38 mouse cellular contexts compared by ENCODE assay signal in the genomic region with DNA sequence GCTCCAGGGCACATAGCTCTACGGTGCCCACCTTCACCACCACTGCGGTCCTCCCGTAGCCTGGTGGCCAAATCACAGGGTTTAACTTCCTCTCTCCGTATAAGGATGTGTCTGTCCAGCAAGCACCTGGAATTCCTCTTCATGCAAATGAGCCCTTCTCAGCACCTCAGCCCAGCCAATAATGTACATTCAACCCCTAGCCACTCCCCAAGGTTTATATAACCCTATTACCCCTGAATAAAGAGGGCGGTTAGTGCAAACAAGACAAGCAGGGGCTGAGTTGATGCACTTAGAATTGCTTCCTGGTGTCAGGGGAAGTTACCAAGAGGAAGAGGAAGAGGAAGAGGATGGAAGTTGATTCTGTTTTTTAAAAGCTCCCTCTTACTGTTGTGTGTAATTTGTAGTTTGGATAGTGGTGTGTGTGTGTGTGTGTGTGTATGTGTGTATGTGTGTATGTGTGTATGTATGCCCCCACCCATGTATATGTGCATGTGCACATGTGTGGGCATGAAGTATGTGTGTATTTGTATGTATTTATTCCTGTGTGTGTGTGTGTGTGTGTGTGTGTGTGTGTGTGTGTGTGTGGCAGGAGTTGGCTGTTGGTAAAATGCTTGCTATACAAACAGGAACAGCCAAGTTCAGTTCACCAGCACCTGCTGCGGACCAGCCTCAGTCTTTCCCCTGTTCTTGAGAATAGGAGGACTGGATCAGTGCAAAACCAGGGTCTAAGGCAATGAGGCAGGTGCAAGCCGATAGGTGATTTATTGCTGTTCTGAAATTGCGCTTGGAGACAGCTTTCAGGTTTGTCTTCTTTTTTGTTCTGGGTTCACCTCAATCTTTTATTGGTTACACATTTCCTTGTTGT. TPM values are rescaled to one million over a fixed set of nuclear protein-coding genes. Genes with fewer than 3 reads are reported as not detected.
DNase-seq lines count a peak whose midpoint lies in the region; ATAC-seq and TF ChIP-seq lines count a peak whose summit lies in the region.
"Had no signal": no experiment of that assay in that cellular context is flagged by ENCODE, and none has a peak within 500 bp of the region (broad histone marks: within the 10 kb centered on the region; RNA-seq: fewer than 3 reads in every experiment).

No protein-coding gene starts in this region.

- TF ChIP-seq POLR2A in liver, adult 2 months (IDR thresholded peaks at IDR 0.05; ENCODE audit: extremely low read depth, insufficient read depth, low read length): no peak

- no peak for TF ChIP-seq CTCF in liver, adult 2 months (IDR thresholded peaks at IDR 0.05; ENCODE audit: low read depth, low read length)
- TF ChIP-seq CTCF in liver, postnatal 0 days (IDR thresholded peaks at IDR 0.05; ENCODE audit: low read depth): no peak

- peaks cover 3% of the 10 kb centered on the region; the same call in 1 of the 2 replicates for H3K4me1 ChIP-seq in liver, adult 2 months (ENCODE audit: control insufficient read depth, insufficient read depth, low read length)
- no peaks in the 10 kb centered on the region for H3K4me1 ChIP-seq in liver, postnatal 0 days (ENCODE audit: insufficient read depth)
- H3K4me1 ChIP-seq in intestine, embryonic 14.5 days (replicated peaks; ENCODE audit: control insufficient read depth, insufficient read depth, low read length): no peaks in the 10 kb centered on the region
- H3K4me1 ChIP-seq in stomach, embryonic 15.5 days: no peaks in the 10 kb centered on the region
- H3K4me1 ChIP-seq: embryonic facial prominence, embryonic 13.5 days; forebrain, embryonic 10.5 days; forebrain, embryonic 15.5 days; hindbrain, embryonic 13.5 days; limb, embryonic 10.5 days; limb, embryonic 15.5 days; midbrain, embryonic 10.5 days had no signal

- H3K9me3 ChIP-seq in liver, postnatal 0 days (ENCODE audit: low read length): no peaks in the 10 kb centered on the region
- no peaks in the 10 kb centered on the region for H3K9me3 ChIP-seq in intestine, embryonic 14.5 days (ENCODE audit: control insufficient read depth, low read length)
- no peaks in the 10 kb centered on the region for H3K9me3 ChIP-seq in stomach, embryonic 15.5 days
- H3K9me3 ChIP-seq: forebrain, embryonic 15.5 days; limb, embryonic 10.5 days; limb, embryonic 15.5 days had no signal

- no peaks in the 10 kb centered on the region for H3K36me3 ChIP-seq in liver, adult 2 months (ENCODE audit: control insufficient read depth, insufficient read depth, low read length)
- no peaks in the 10 kb centered on the region for H3K36me3 ChIP-seq in liver, postnatal 0 days (replicated peaks; ENCODE audit: insufficient read depth, low read length)
- no peaks in the 10 kb centered on the region for H3K36me3 ChIP-seq in intestine, embryonic 14.5 days (ENCODE audit: control insufficient read depth, insufficient read depth, low read length)
- no peaks in the 10 kb centered on the region for H3K36me3 ChIP-seq in stomach, embryonic 15.5 days
- H3K36me3 ChIP-seq: embryonic facial prominence, embryonic 13.5 days; forebrain, embryonic 10.5 days; forebrain, embryonic 15.5 days; G1E; hindbrain, embryonic 13.5 days; limb, embryonic 10.5 days; limb, embryonic 15.5 days; midbrain, embryonic 10.5 days had no signal

- no peak for ATAC-seq in liver, postnatal 0 days
- ATAC-seq in intestine, embryonic 14.5 days (replicated peaks; ENCODE audit: low FRiP score, low TSS enrichment, low read depth): peak; percentile 66
- peak; percentile 43; the same call in 1 of the 2 replicates for ATAC-seq in stomach, embryonic 15.5 days (ENCODE audit: insufficient read depth, low FRiP score, low read depth)
- ATAC-seq: forebrain, embryonic 15.5 days; midbrain, embryonic 16.5 days had no signal

- H3K4me2 ChIP-seq in liver, postnatal 0 days (ENCODE audit: low read depth, low read length): no peak overlapping the region
- H3K4me2 ChIP-seq in intestine, embryonic 14.5 days (ENCODE audit: low read length): 0 out of 2 replicates have a peak overlapping the region, but pooled peaks have one; percentile 7
- no peak overlapping the region for H3K4me2 ChIP-seq in stomach, embryonic 15.5 days
- H3K4me2 ChIP-seq: embryonic facial prominence, embryonic 13.5 days; forebrain, embryonic 15.5 days; heart, embryonic 11.5 days; hindbrain, embryonic 13.5 days; limb, embryonic 15.5 days; lung, embryonic 14.5 days had no signal

- DNase-seq in liver, adult 2 months (ENCODE audit: extremely low read depth, low read depth, low spot score): peak; percentile 22
- DNase-seq in liver, postnatal 0 days: no peak
- DNase-seq in ES-CJ7 (ENCODE audit: low read depth, low spot score): peak; percentile 34
- DNase-seq in intestine, embryonic 14.5 days (ENCODE audit: low spot score): no peak
- DNase-seq in cerebellum, postnatal 25 days: no peak
- DNase-seq in adrenal gland, adult 8-10 months: no peak
- DNase-seq: adrenal gland, postnatal 14 days; cerebellum, adult 11-12 months; cerebellum, adult 9-11 months; gastrocnemius, adult 2 months; gastrocnemius, postnatal 36 days; heart, adult 18-20 months; heart, postnatal 36 days; lung, embryonic 14.5 days; right cerebral cortex, postnatal 25 days; thymus, postnatal 4 days had no signal

- TF ChIP-seq EP300 in liver, postnatal 0 days (IDR thresholded peaks at IDR 0.05; ENCODE audit: low read depth): no peak

- no peak overlapping the region for H3K27ac ChIP-seq in liver, adult 2 months (replicated peaks; ENCODE audit: insufficient read depth, low read depth, low read length)
- H3K27ac ChIP-seq in liver, postnatal 0 days (ENCODE audit: low read depth): no peak overlapping the region
- H3K27ac ChIP-seq in intestine, embryonic 14.5 days (ENCODE audit: low read depth): 0 out of 2 replicates have a peak overlapping the region, but pooled peaks have one; percentile 5
- H3K27ac ChIP-seq in stomach, embryonic 15.5 days: no peak overlapping the region
- H3K27ac ChIP-seq: embryonic facial prominence, embryonic 13.5 days; forebrain, embryonic 10.5 days; forebrain, embryonic 15.5 days; gastrocnemius, adult 2 months; hindbrain, embryonic 13.5 days; kidney, postnatal 0 days; layer of hippocampus, adult 2 months; limb, embryonic 10.5 days; limb, embryonic 15.5 days; liver, embryonic 14.5 days; midbrain, embryonic 10.5 days had no signal

- H3K27me3 ChIP-seq in liver, adult 2 months (ENCODE audit: control insufficient read depth, insufficient read depth, low read length): peaks cover 4% of the 10 kb centered on the region
- H3K27me3 ChIP-seq in liver, postnatal 0 days (ENCODE audit: insufficient read depth, low read length): 0 out of 2 replicates have a peak, but pooled peaks cover 3% of the 10 kb centered on the region
- no peaks in the 10 kb centered on the region for H3K27me3 ChIP-seq in intestine, embryonic 14.5 days (replicated peaks; ENCODE audit: control insufficient read depth, insufficient read depth, low read length)
- H3K27me3 ChIP-seq in stomach, embryonic 15.5 days (replicated peaks): 0 out of 2 replicates have a peak, but pooled peaks cover 4% of the 10 kb centered on the region

- H3K79me2 ChIP-seq in liver, adult 2 months (ENCODE audit: control insufficient read depth, insufficient read depth, low read length): no peaks in the 10 kb centered on the region

- H3K9ac ChIP-seq in liver, adult 2 months (ENCODE audit: low read depth, low read length): no peak overlapping the region
- no peak overlapping the region for H3K9ac ChIP-seq in liver, postnatal 0 days (replicated peaks)
- no peak overlapping the region for H3K9ac ChIP-seq in intestine, embryonic 14.5 days (ENCODE audit: low read length)
- no peak overlapping the region for H3K9ac ChIP-seq in stomach, embryonic 15.5 days
- H3K9ac ChIP-seq: embryonic facial prominence, embryonic 13.5 days; forebrain, embryonic 15.5 days; hindbrain, embryonic 13.5 days; limb, embryonic 15.5 days; liver, embryonic 14.5 days; lung, embryonic 14.5 days had no signal

- WGBS in liver, adult 2 months: 49% methylated on average over 8 of the region's 8 CpGs
- 51% methylated on average over 8 of the region's 8 CpGs for WGBS in liver, postnatal 0 days (ENCODE audit: insufficient replicate concordance)
- WGBS in intestine, embryonic 14.5 days: 48% methylated on average over 8 of the region's 8 CpGs
- WGBS in stomach, embryonic 15.5 days: 46% methylated on average over 8 of the region's 8 CpGs

- no peak overlapping the region for H3K4me3 ChIP-seq in liver, adult 2 months (ENCODE audit: insufficient read depth, low read depth, low read length)
- no peak overlapping the region for H3K4me3 ChIP-seq in liver, postnatal 0 days (ENCODE audit: low read depth, low read length)
- H3K4me3 ChIP-seq in intestine, embryonic 14.5 days (ENCODE audit: low read depth, low read length): no peak overlapping the region
- H3K4me3 ChIP-seq in stomach, embryonic 15.5 days (replicated peaks): no peak overlapping the region
- H3K4me3 ChIP-seq: embryonic facial prominence, embryonic 13.5 days; forebrain, embryonic 10.5 days; forebrain, embryonic 15.5 days; gastrocnemius, adult 2 months; hindbrain, embryonic 13.5 days; layer of hippocampus, adult 2 months; limb, embryonic 10.5 days; limb, embryonic 15.5 days; midbrain, embryonic 10.5 days had no signal

RNA-seq across cellular contexts. Expression of gene Exosc2, which starts 7.3 kb away (rescaled TPM):
- 9.8 and 10.4 TPM in 2 replicates for total RNA-seq in liver, adult 2 months (2014; rRNA removed)
- polyA plus RNA-seq in liver, adult 2 months (2012; rRNA removed): 5.5 and 6.3 TPM in 2 replicates
- polyA plus RNA-seq in liver, postnatal 0 days (2015; fragmentation: Nextera tagmentation; extraction: Ambion mirVana): 14.2 and 14.6 TPM in 2 replicates
- 65.4 and 70.7 TPM in 2 replicates for polyA plus RNA-seq in intestine, embryonic 14.5 days (2014; fragmentation: Nextera tagmentation; extraction: Ambion mirVana)
- polyA plus RNA-seq in stomach, embryonic 15.5 days (2015; fragmentation: Nextera tagmentation; extraction: Ambion mirVana): 59.9 and 60.5 TPM in 2 replicates
- 10 to 100 TPM; 22.2 to 31.0 (median 28.4) TPM for total RNA-seq in adrenal gland, adult 8-10 months (2022)

RNA-seq across cellular contexts. Expression of gene Prdm12, which starts 23.3 kb away (rescaled TPM):
- not detected in 2 replicates for total RNA-seq in liver, adult 2 months (2014; rRNA removed)
- not detected in 2 replicates for polyA plus RNA-seq in liver, adult 2 months (2012; rRNA removed)
- not detected in 2 replicates for polyA plus RNA-seq in liver, postnatal 0 days (2015; fragmentation: Nextera tagmentation; extraction: Ambion mirVana)
- polyA plus RNA-seq in intestine, embryonic 14.5 days (2014; fragmentation: Nextera tagmentation; extraction: Ambion mirVana): not detected in 2 replicates
- not detected in 2 replicates for polyA plus RNA-seq in stomach, embryonic 15.5 days (2015; fragmentation: Nextera tagmentation; extraction: Ambion mirVana)
- total RNA-seq in adrenal gland, adult 8-10 months (2022): under 1 TPM in 1 of 4 experiments, not detected in 3; 0.22 TPM
- total RNA-seq: adrenal gland, postnatal 14 days; CH12.LX; common myeloid progenitor, adult 5-6 weeks; gastrocnemius, adult 2 months; gastrocnemius, postnatal 36 days; heart, adult 18-20 months; heart, postnatal 36 days; megakaryocyte progenitor cell, adult 5-6 weeks; neutrophil, adult 5-6 weeks had no signal
- polyA plus RNA-seq: C2C12; G1E; heart, embryonic 16.5 days; kidney, postnatal 0 days; limb, embryonic 10.5 days; limb, embryonic 15.5 days; liver, embryonic 14.5 days; lung, embryonic 14.5 days; testis, adult 2 months; thymus, postnatal 0 days had no signal

RNA-seq across cellular contexts. Expression of gene Abl1, which starts 25.0 kb away (rescaled TPM):
- total RNA-seq in liver, adult 2 months (2014; rRNA removed): 13.0 and 14.1 TPM in 2 replicates
- 11.0 and 13.9 TPM in 2 replicates for polyA plus RNA-seq in liver, adult 2 months (2012; rRNA removed)
- polyA plus RNA-seq in liver, postnatal 0 days (2015; fragmentation: Nextera tagmentation; extraction: Ambion mirVana): 4.1 and 4.5 TPM in 2 replicates
- polyA plus RNA-seq in intestine, embryonic 14.5 days (2014; fragmentation: Nextera tagmentation; extraction: Ambion mirVana): 48.1 and 49.8 TPM in 2 replicates
- 30.2 and 34.5 TPM in 2 replicates for polyA plus RNA-seq in stomach, embryonic 15.5 days (2015; fragmentation: Nextera tagmentation; extraction: Ambion mirVana)
- total RNA-seq in adrenal gland, adult 8-10 months (2022): 100 to 1,000 TPM in 1 of 4 experiments, 10 to 100 TPM in 3; 80.1 to 111 (median 87.9) TPM

Comparison
In these comparisons a context has a peak if more than half of its experiments do, and no peak if none do; other contexts are left out.
1. DNase-seq: peak in liver, adult 2 months (single experiment) and ES-CJ7 (single experiment); none in liver, postnatal 0 days (single experiment), intestine, embryonic 14.5 days (single experiment), cerebellum, postnatal 25 days (0 of 2) and adrenal gland, adult 8-10 months (single experiment).